Mouse (Mus musculus) intestine, embryonic 14.5 days (tissue): ENCODE results near the gene Rbm12b1. TPM values are rescaled to one million over a fixed set of nuclear protein-coding genes. Genes with fewer than 3 reads are reported as not detected.
"Not testable (repeated sequence)": the region's sequence is repeated elsewhere in the genome, so short reads cannot be mapped to it uniquely, and the experiment has no call there.

ENCODE experiments used
- ATAC-seq: fragments of 200-750 bp; cut with Nextera tagmentation; replicated peaks from 2 replicates; pipeline ENCODE4 v1.8.0; 2017; ENCODE audit warnings: low read depth, moderate number of reproducible peaks, moderate TSS enrichment, moderate library complexity; ENCODE audit not compliant: low FRiP score, low TSS enrichment
- DNase-seq: peaks from one replicate; pipeline ENCODE4 v3.0.0-alpha.2; 2018; ENCODE audit warnings: low spot score
- H3K27ac ChIP-seq: fragments of 300-500 bp; sonication (generic); 2 replicates; pipeline ENCODE4 v1.5.1; 2014; ENCODE audit warnings: low read depth, mild to moderate bottlenecking, control low read depth
- H3K27me3 ChIP-seq: fragments of 300-500 bp; sonication (generic); replicated peaks from 2 replicates; pipeline ENCODE4 v1.6.1; 2014; ENCODE audit warnings: low read length, control low read depth; ENCODE audit not compliant: control insufficient read depth, insufficient read depth
- H3K36me3 ChIP-seq: fragments of 300-500 bp; sonication (generic); 2 replicates; pipeline ENCODE4 v1.6.1; 2014; ENCODE audit warnings: low read length, control low read depth; ENCODE audit not compliant: control insufficient read depth, insufficient read depth
- H3K4me1 ChIP-seq: fragments of 300-500 bp; sonication (generic); replicated peaks from 2 replicates; pipeline ENCODE4 v1.6.1; 2014; ENCODE audit warnings: low read length, control low read depth, mixed read lengths; ENCODE audit not compliant: control insufficient read depth, insufficient read depth
- H3K4me2 ChIP-seq: fragments of 300-500 bp; sonication (generic); 2 replicates; pipeline ENCODE4 v1.6.1; 2014; ENCODE audit warnings: low read length
- H3K4me3 ChIP-seq: fragments of 300-500 bp; sonication (generic); 2 replicates; pipeline ENCODE4 v1.5.1; 2014; ENCODE audit warnings: low read depth, low read length, control low read depth, mixed read lengths
- H3K9ac ChIP-seq: fragments of 300-500 bp; sonication (generic); 2 replicates; pipeline ENCODE4 v1.6.1; 2014; ENCODE audit warnings: mild to moderate bottlenecking, low read length
- H3K9me3 ChIP-seq: fragments of 300-500 bp; sonication (generic); 2 replicates; pipeline ENCODE4 v1.6.1; 2016; ENCODE audit warnings: low read length, control low read depth; ENCODE audit not compliant: control insufficient read depth
- WGBS: fragments of 180-500 bp; shearing (Covaris S2); extraction: QIAGEN DNeasy Blood & Tissue Kit; methylation state at CpG from one replicate; pipeline ENCODE4 v1.1.7; 2014; 5-methylcytosine and 5-hydroxymethylcytosine counted together
- polyA plus RNA-seq: library from polyadenylated mRNA; unstranded; fragments of >200 nt; fragmentation: Nextera tagmentation; extraction: Ambion mirVana; gene quantifications from 2 replicates; pipeline ENCODE4 v1.2.1, GENCODE M21; 2014

The Rbm12b1 gene
- polyA plus RNA-seq, result 5.3 and 6.9 TPM in 2 replicates

- 10% methylated on average over 18 of the region's 32 CpGs for WGBS
- not testable (repeated sequence) for H3K4me1 ChIP-seq, H3K9me3 ChIP-seq, H3K27me3 ChIP-seq, H3K36me3 ChIP-seq
- peak within 1 kb of the TSS; percentile 38 for H3K9ac ChIP-seq
- peak; percentile 77 for DNase-seq
- ATAC-seq, result peak; percentile 98
- H3K4me3 ChIP-seq, result peak within 1 kb of the TSS; percentile 31
- peak within 1 kb of the TSS; percentile 37 for H3K4me2 ChIP-seq
- H3K27ac ChIP-seq, result peak within 1 kb of the TSS; percentile 27; the same call in 1 of the 2 replicates
These were observed at the start of gene Rbm12b1 for GRCm38 (mm10) chr4:12140141-12140567. Rbm12b1 (plus strand) TSS chr4:12140264.

- DNase-seq, H3K27ac ChIP-seq, H3K9me3 ChIP-seq, H3K4me1 ChIP-seq, H3K36me3 ChIP-seq, H3K27me3 ChIP-seq: not testable (repeated sequence)
- Histone ChIP-seq H3K4me3 (peak overlapping the region; percentile 31), H3K4me2 (peak overlapping the region; percentile 33; the same call in 1 of the 2 replicates), H3K9ac (peak overlapping the region; percentile 38)
- WGBS, result 9% methylated on average over 20 of the region's 40 CpGs
- peak; percentile 90 for ATAC-seq
These were observed 563 bp downstream of the Rbm12b1 start for GRCm38 (mm10) chr4:12140592-12141062.

GRCm38 (mm10) chr4:12141516-12141915 is 1.5 kb downstream of the Rbm12b1 start:
- not testable (repeated sequence) for ATAC-seq, H3K9me3 ChIP-seq, DNase-seq, H3K27me3 ChIP-seq, H3K9ac ChIP-seq, H3K4me3 ChIP-seq, H3K36me3 ChIP-seq, H3K4me2 ChIP-seq, H3K27ac ChIP-seq, H3K4me1 ChIP-seq
- WGBS, result 94% methylated on average over 6 of the region's 7 CpGs

- Histone ChIP-seq H3K4me2 (no peak overlapping the region), H3K9me3 (peaks cover 10% of the 10 kb centered on the region; the same call in 1 of the 2 replicates), H3K36me3 (peaks cover 29% of the 10 kb centered on the region), H3K4me3 (no peak overlapping the region), H3K4me1 (no peaks in the 10 kb centered on the region), H3K9ac (no peak overlapping the region), H3K27ac (no peak overlapping the region), H3K27me3 (no peaks in the 10 kb centered on the region)
- ATAC-seq (no peak), DNase-seq (no peak)
These were observed 7.6 kb downstream of the Rbm12b1 start for GRCm38 (mm10) chr4:12147660-12148059.

- Histone ChIP-seq H3K27me3 (no peaks in the 10 kb centered on the region), H3K36me3 (peaks cover 32% of the 10 kb centered on the region), H3K4me2 (peak overlapping the region; percentile 64), H3K9me3 (no peaks in the 10 kb centered on the region), H3K4me1 (peaks cover 6% of the 10 kb centered on the region), H3K9ac (peak overlapping the region; percentile 98), H3K27ac (peak overlapping the region; percentile 90), H3K4me3 (peak overlapping the region; percentile 72)
- no peak for ATAC-seq
- WGBS, result 15% methylated on average over 9 of the region's 9 CpGs
- peak; percentile 76 for DNase-seq
These were observed 30.9 kb downstream of the Rbm12b1 start for GRCm38 (mm10) chr4:12170986-12171317.

- peak; percentile 90 for ATAC-seq
- peak within 1 kb of the TSS; percentile 90 for H3K27ac ChIP-seq
- H3K9ac ChIP-seq, result peak within 1 kb of the TSS; percentile 98
- under 1% methylated on average over 74 of the region's 74 CpGs for WGBS
- H3K4me1 ChIP-seq, result peaks cover 6% of the 10 kb centered on the region
- peak within 1 kb of the TSS; percentile 72 for H3K4me3 ChIP-seq
- peak; percentile 87 for DNase-seq
- H3K36me3 ChIP-seq, result peaks cover 26% of the 10 kb centered on the region
- peak within 1 kb of the TSS; percentile 64 for H3K4me2 ChIP-seq
- H3K27me3 ChIP-seq, result no peaks in the 10 kb centered on the region
- no peaks in the 10 kb centered on the region for H3K9me3 ChIP-seq
These were observed 31.4 kb downstream of the Rbm12b1 start, which contains the start of gene Fam92a for GRCm38 (mm10) chr4:12171318-12172091. Fam92a (minus strand) TSS chr4:12172015.

- H3K4me3 ChIP-seq, result no peak overlapping the region
- H3K9me3 ChIP-seq, result no peaks in the 10 kb centered on the region
- H3K4me2 ChIP-seq, result no peak overlapping the region
- 91% methylated on average over 10 of the region's 10 CpGs for WGBS
- H3K27ac ChIP-seq, result no peak overlapping the region
- no peak for ATAC-seq
- no peaks in the 10 kb centered on the region for H3K27me3 ChIP-seq
- no peak for DNase-seq
- no peaks in the 10 kb centered on the region for H3K4me1 ChIP-seq
- H3K9ac ChIP-seq, result no peak overlapping the region
- no peaks in the 10 kb centered on the region for H3K36me3 ChIP-seq
These were observed 38.9 kb downstream of the Rbm12b1 start for GRCm38 (mm10) chr4:12178992-12179391.
